Mouse (Mus musculus): Measurements from ENCODE around the gene Gm572.

- TF ChIP-seq CTCF (IDR thresholded peaks at IDR 0.05; ENCODE audit: low read depth) = no peak
- TF ChIP-seq EP300 (IDR thresholded peaks at IDR 0.05; ENCODE audit: low read depth) = no peak
These were observed at the start of gene Gm572 for GRCm38 (mm10) chr4:148643291-148644156.

Data from heart, postnatal 0 days (tissue).